Mouse (Mus musculus): ENCODE data around the gene Mad1l1.

GRCm38 (mm10) chr5:140324058-140324457 lies 2.7 kb upstream of the Mad1l1 start:
- TF ChIP-seq CTCF (IDR thresholded peaks at IDR 0.05; ENCODE audit: control insufficient read depth, insufficient read depth, low read length) (no peak), POLR2A (IDR thresholded peaks at IDR 0.05; ENCODE audit: borderline replicate concordance, control insufficient read depth, low read depth, low read length) (no peak)

Data from bone marrow, adult 2 months (tissue).